Mouse (Mus musculus): Measurements from ENCODE around the gene Zdhhc14.

The Zdhhc14 gene

DNA sequence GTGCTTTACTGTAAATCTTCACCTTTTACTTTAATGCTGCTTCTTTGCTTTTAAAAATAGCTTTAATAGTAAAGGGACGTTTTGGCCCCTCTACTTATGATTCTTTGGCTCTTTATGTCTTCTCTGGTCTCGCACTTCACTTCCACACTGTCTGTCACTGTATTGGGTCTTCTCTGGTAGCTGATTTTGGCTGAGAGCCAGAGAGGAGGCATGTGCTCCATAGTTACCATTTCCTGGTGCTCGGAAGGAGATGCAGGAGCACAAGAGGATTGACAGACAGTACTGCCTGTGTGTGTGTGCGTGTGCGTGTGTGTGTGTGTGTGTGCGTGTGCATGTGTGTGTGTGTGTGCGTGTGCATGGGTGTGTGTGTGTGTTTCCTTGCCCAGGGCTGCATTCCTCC, 14.2 kb downstream of the Zdhhc14 start:
- no peak for DNase-seq

GRCm38 (mm10) chr17:5506988-5507387, 14.6 kb downstream of the Zdhhc14 start:
- DNase-seq, result no peak

DNA sequence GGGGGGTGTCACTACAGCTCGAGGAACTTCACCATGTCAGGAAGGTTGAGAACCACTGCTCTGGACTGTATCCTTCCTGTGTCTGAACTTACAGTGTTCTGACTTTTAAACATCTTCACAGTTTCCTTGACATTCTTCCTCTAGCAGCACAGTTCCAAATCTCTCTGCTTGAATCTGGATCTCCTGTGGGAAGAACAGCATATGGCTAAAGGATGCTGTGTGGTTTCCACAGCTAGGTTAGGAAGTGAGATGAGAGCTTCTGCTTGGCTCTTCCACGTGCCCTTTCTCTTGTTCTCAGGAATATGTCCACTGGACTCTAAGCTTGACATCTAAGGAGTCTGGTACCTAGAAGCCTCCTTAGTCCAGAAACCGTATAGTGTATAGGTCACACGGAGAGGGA, 15.7 kb downstream of the Zdhhc14 start:
- DNase-seq, result no peak

GRCm38 (mm10) chr17:5510564-5510963, 18.2 kb downstream of the Zdhhc14 start:
- peak; percentile 55 for DNase-seq

DNA sequence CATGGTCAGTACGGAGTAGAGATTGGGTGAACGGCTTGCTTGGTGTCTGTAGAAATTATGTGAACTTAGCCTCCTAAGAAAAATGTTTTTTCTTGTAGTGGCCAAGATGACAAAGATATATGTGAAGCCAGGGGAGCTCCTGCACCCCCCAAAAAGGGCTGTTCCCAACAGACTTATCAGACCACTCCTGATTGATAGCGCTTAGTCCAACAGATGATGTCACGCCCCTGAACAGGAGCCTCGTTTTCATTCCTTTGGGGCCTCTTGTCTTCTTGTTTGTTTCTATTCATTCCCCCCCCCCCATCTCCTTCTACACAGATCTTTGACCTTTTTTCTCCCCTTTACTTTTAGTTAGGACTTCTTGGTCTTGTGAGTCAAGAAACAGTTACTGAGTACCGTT, 19.4 kb downstream of the Zdhhc14 start:
- DNase-seq, result no peak

DNA sequence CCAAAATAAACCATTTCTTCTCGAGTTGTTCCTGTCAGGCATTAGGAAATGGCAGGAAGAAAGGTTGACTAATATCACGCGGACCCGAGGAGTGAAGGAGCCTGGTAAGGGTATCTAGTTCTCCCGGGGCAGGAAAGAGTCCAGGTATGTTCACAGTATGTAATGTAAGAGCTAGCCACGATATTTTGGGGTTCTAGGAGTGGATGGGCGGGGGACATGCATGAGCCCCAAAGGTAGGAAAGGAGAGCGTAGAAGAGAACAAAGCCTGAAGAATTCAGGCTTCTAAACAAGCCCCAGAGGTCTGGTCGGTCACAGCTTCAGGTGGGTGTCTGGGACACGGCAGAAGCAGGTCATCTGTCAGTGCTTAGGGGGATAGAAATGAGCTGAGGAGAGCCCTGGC, 27.1 kb downstream of the Zdhhc14 start:
- no peak for DNase-seq

DNA sequence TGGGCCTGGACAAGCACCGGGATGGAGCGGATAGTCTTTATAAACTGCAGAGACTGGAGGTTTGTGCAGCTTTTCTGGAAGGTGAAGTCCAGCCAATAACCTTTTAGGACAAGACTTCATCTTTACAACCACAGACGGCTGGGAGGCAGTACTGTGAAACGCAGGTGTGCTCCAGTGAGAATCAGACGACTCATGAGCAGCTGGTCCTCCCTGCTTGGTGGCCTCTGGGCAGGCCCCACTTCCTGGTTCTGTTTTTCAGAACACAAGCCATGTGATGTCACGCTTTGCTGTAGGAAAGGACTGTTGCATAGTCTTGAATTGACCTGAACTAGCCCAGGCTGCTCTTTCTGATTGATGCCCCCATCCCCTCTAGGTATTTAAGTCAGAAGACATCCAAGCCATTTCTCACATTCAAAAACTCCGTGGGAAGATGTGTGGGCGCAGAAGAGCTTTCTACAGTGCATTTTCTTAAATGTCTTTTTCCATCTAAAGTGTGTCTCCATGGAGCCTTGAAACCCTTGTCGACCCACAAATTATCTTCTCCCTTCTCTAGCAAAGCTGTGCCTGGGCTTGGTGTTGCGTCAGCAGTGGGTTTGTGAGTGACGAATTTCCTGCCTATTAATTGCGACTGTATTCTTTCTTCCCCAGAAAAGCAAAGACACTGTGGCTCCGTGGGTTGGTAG, 27.7 kb downstream of the Zdhhc14 start:
- peak; percentile 34 for DNase-seq

DNA sequence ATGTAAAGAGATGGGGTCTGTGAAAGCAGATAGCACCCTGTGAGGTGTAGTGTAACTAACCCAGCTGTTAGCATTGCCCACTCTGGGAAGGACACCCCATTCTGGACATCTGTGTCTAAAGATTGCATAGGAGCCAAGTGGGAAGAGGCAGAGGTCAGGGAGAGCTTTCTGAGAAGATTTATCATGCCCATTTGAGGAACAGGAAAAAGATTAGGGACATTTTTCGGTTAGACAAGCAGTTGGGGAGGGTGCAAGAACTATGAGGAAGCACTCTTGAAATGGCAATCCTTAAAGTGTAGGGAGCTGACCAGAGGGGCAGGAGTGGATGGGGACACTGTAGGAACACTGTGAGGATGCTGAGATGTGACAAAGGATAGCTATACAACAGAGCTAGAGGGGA, 29.2 kb downstream of the Zdhhc14 start:
- DNase-seq, result no peak

- no peak for DNase-seq
These were observed 37.2 kb downstream of the Zdhhc14 start for GRCm38 (mm10) chr17:5529552-5529951.

- DNase-seq, result no peak
These were observed 40.5 kb downstream of the Zdhhc14 start for GRCm38 (mm10) chr17:5532816-5533215.

GRCm38 (mm10) chr17:5535357-5535756, 43.0 kb downstream of the Zdhhc14 start:
- DNase-seq, result peak; percentile 80

GRCm38 (mm10) chr17:5536259-5537094, 44.1 kb downstream of the Zdhhc14 start:
- DNase-seq, result no peak

DNA sequence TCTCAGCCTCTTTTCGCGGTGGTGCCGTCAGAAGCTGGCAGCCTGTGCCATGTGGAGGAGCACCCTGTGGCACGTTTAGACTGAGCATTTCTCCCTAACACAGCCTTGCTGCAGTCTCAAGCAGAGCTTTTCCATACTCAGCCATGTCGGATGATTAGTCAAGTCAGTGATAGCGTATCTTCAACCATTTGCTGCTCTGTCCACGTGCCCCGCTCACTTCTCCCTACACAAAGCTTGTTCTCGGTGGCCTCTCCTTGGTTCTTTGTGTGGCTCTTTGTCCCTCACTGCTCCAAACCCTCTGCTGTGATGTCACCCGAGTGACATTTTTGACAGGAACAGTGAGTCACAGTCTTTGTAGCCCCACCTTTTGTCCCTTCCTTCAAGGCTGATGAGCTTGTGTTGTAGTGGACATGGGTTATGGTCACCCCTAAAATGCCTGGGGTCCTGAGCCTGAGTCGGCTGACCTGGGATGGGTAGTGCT, 44.8 kb downstream of the Zdhhc14 start:
- DNase-seq, result no peak

DNA sequence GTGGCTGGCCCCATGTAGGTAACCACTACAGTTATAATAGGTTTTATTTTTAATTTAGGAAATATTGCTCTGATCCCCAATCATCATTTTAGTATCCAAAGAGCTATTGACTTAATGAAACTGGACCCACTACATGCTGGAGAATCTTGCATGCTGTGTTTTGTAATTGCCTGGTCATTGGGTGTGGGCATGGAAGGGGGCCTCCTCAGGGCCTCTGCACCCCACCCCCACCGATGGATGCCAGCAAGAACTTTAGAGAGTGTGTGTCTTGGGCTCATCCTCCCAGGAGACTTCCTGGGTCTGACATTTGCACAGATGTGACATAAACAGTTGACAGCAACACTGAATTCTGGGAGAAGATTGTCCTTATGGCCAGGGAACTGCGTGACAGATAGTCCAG, 49.8 kb downstream of the Zdhhc14 start:
- no peak for DNase-seq

DNA sequence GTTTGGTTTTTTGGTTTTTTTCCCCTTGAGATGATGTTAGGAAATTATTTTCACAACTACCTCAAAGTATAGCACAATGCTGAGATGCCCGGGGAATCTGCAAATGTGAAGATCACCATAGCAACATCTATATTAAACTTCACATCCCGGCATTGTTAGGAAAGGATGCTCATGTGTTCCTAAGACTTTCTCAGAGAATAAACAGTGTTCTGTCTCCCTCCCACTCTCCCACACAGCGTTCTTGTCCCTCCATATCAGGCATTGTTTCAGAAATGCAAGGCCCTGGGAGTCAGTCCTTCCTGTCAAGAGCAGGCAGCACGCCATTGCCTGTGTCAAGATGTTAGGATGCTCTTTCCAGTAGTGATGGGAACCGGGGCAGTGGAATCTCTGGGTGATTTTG, 51.7 kb downstream of the Zdhhc14 start:
- no peak for DNase-seq

GRCm38 (mm10) chr17:5545065-5545464, 52.7 kb downstream of the Zdhhc14 start:
- DNase-seq, result no peak

GRCm38 (mm10) chr17:5548546-5548945, 56.2 kb downstream of the Zdhhc14 start:
- DNase-seq, result no peak

DNA sequence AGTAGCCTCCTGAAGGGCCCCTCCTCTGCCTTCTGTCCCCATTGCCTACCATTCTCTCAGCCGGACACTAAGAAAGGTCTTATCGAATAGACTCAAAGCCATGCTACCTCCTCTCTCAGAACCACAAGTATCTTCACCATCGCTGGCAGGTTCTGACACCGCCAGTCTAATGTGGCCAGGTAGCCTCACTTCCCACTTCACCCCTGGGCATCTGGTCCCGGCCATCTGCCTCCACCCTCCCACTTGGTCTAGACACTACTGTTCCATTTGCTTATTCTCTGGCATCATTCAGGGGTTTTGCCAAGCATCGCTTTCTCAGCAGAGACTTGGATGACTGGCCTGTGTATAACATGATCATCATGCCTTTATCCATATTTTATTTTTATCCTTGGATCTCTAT, 57.1 kb downstream of the Zdhhc14 start:
- DNase-seq, result no peak

- no peak for DNase-seq
These were observed 58.1 kb downstream of the Zdhhc14 start for GRCm38 (mm10) chr17:5550444-5550843.

DNA sequence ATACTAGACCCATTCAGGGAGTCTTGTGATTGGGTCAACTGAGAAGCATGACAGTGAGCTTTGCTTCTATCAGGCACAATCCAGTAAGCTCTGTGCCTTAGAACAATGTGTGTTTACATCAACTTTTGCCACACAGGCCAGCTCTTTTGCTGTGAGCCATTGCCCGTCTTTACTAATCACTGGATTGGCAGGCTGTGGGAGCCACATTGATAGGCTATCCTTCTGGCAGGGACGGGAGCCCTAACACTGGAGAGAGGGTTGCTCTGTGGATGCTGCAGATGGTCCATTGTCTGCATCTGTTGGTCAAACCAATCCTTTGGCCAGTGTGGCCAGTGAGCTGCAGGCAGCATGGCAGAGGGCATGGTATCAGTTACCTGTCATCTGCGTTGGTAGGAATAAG, 58.8 kb downstream of the Zdhhc14 start:
- no peak for DNase-seq

- DNase-seq, result no peak
These were observed 59.8 kb downstream of the Zdhhc14 start for GRCm38 (mm10) chr17:5552036-5552760.

DNA sequence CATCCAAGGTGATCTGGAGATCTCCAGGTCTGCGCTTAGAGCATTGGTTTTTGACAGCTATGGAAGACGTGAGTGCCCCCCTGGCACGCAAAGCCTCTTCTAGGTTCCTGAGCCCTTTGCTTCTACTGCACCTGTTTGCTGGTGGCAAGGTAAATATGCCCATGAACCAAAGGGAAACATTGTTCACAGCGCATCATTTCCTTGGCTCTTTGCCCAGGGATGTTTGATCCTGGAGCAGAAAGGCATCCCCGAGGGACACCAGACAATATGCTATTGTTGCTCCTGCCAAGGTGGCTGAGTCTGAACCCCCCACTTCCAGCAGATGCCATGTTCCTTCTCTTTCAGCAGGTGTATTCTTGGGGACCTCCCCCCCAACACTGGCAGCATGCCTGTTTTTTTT, 61.2 kb downstream of the Zdhhc14 start:
- DNase-seq, result no peak

- DNase-seq, result no peak
These were observed 62.2 kb downstream of the Zdhhc14 start for GRCm38 (mm10) chr17:5554573-5554972.

DNA sequence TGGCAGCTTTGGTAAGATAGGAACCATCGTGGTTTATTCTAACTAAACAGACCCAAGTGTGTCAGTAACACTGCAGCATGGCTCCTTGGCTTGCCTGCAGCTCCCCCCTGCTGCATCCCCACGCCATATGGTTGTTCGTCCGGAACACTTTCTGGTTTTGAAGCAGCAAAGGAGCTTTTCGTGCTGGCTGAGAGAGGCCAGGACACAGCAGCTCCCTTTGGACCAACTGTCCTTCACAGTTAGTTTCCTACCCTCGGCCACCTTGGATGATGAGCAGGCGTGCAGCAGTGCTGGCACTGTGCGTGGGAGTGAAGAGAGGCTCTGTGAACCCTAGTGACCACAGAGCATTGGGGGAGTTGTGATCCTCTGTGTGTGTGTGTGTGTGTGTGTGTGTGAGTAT, 64.2 kb downstream of the Zdhhc14 start:
- DNase-seq, result no peak
